Mouse (Mus musculus): ENCODE measurements around the gene Gsc2. TPM values are rescaled to one million over a fixed set of nuclear protein-coding genes. Genes with fewer than 3 reads are reported as not detected.
A peak's percentile ranks its signal among the peaks of the same experiment; 100 is the strongest.

Gsc2 gene
- polyA plus RNA-seq, 1 experiment from 2014 or later, result 2.6 TPM

GRCm38 (mm10) chr16:17936776-17937175 lies 21.9 kb upstream of the Gsc2 start:
- Histone ChIP-seq H3K4me1 (0 out of 2 replicates have a peak, but pooled peaks cover 2% of the 10 kb centered on the region), H3K9ac (no peak overlapping the region), H3K4me2 (replicated peaks) (no peak overlapping the region), H3K27me3 (peaks cover 17% of the 10 kb centered on the region), H3K9me3 (replicated peaks) (no peaks in the 10 kb centered on the region), H3K27ac (no peak overlapping the region), H3K4me3 (no peak overlapping the region), H3K36me3 (no peaks in the 10 kb centered on the region)
- 86% methylated on average over 10 of the region's 10 CpGs for WGBS
- no peak for ATAC-seq (ENCODE audit: low FRiP score)

GRCm38 (mm10) chr16:17934445-17934910 lies 19.6 kb upstream of the Gsc2 start:
- H3K36me3 ChIP-seq, result no peaks in the 10 kb centered on the region
- WGBS, result 81% methylated on average over 3 of the region's 3 CpGs

GRCm38 (mm10) chr16:17933594-17934444 lies 19.0 kb upstream of the Gsc2 start:
- Histone ChIP-seq H3K27me3 (peaks cover 17% of the 10 kb centered on the region), H3K4me1 (peaks cover 2% of the 10 kb centered on the region)
- no peak for ATAC-seq (ENCODE audit: low FRiP score)

More at GRCm38 (mm10) chr16:17934445-17934910, 19.6 kb upstream of the Gsc2 start:
- no peaks in the 10 kb centered on the region for H3K9me3 ChIP-seq (replicated peaks)
- ATAC-seq (ENCODE audit: low FRiP score), result no peak
- no peak overlapping the region for H3K4me2 ChIP-seq (replicated peaks)
- H3K4me3 ChIP-seq, result no peak overlapping the region
- peaks cover 17% of the 10 kb centered on the region for H3K27me3 ChIP-seq
- H3K9ac ChIP-seq, result no peak overlapping the region
- H3K4me1 ChIP-seq, result 0 out of 2 replicates have a peak, but pooled peaks cover 2% of the 10 kb centered on the region
- H3K27ac ChIP-seq, result no peak overlapping the region

GRCm38 (mm10) chr16:17931906-17932460 lies 17.1 kb upstream of the Gsc2 start:
- Histone ChIP-seq H3K27ac (no peak overlapping the region), H3K4me1 (peaks cover 8% of the 10 kb centered on the region), H3K4me2 (replicated peaks) (no peak overlapping the region), H3K9ac (no peak overlapping the region), H3K27me3 (peaks cover 16% of the 10 kb centered on the region), H3K36me3 (no peaks in the 10 kb centered on the region), H3K4me3 (no peak overlapping the region), H3K9me3 (replicated peaks) (no peaks in the 10 kb centered on the region)
- ATAC-seq (ENCODE audit: low FRiP score), result no peak
- WGBS, result 71% methylated on average over 5 of the region's 5 CpGs

More at GRCm38 (mm10) chr16:17933594-17934444, 19.0 kb upstream of the Gsc2 start:
- H3K9me3 ChIP-seq (replicated peaks), result no peaks in the 10 kb centered on the region
- no peak overlapping the region for H3K27ac ChIP-seq
- no peak overlapping the region for H3K4me3 ChIP-seq
- H3K4me2 ChIP-seq (replicated peaks), result no peak overlapping the region
- H3K9ac ChIP-seq, result no peak overlapping the region
- 73% methylated on average over 9 of the region's 9 CpGs for WGBS
- no peaks in the 10 kb centered on the region for H3K36me3 ChIP-seq

- H3K9me3 ChIP-seq (replicated peaks), result no peaks in the 10 kb centered on the region
- 70% methylated on average over 2 of the region's 2 CpGs for WGBS
- no peak overlapping the region for H3K27ac ChIP-seq
- no peak overlapping the region for H3K4me2 ChIP-seq (replicated peaks)
- ATAC-seq (ENCODE audit: low FRiP score), result no peak
- peaks cover 13% of the 10 kb centered on the region for H3K4me1 ChIP-seq
- no peak overlapping the region for H3K4me3 ChIP-seq
- peaks cover 14% of the 10 kb centered on the region for H3K36me3 ChIP-seq
- H3K27me3 ChIP-seq, result 0 out of 2 replicates have a peak, but pooled peaks cover 3% of the 10 kb centered on the region
- no peak overlapping the region for H3K9ac ChIP-seq
Measured at GRCm38 (mm10) chr16:17929631-17930030, 14.8 kb upstream of the Gsc2 start.

- Histone ChIP-seq H3K27me3 (0 out of 2 replicates have a peak, but pooled peaks cover 3% of the 10 kb centered on the region), H3K4me1 (peaks cover 13% of the 10 kb centered on the region), H3K27ac (peak overlapping the region; percentile 89), H3K4me2 (replicated peaks) (peak overlapping the region; percentile 92; the same call in 1 of the 2 replicates), H3K36me3 (peaks cover 14% of the 10 kb centered on the region), H3K9me3 (replicated peaks) (no peaks in the 10 kb centered on the region), H3K4me3 (no peak overlapping the region), H3K9ac (no peak overlapping the region)
- ATAC-seq (ENCODE audit: low FRiP score), result 0 out of 2 replicates have a peak, but pooled peaks have one; percentile 3
- WGBS, result 4% methylated on average over 2 of the region's 2 CpGs
Measured at GRCm38 (mm10) chr16:17929211-17929610, 14.4 kb upstream of the Gsc2 start.

- peaks cover 13% of the 10 kb centered on the region for H3K4me1 ChIP-seq
- H3K27ac ChIP-seq, result peak overlapping the region; percentile 89
- H3K9ac ChIP-seq, result peak overlapping the region; percentile 90
- peak; percentile 51 for ATAC-seq (ENCODE audit: low FRiP score)
- peaks cover 14% of the 10 kb centered on the region for H3K36me3 ChIP-seq
- peak overlapping the region; percentile 90 for H3K4me3 ChIP-seq
- WGBS, result under 1% methylated on average over 9 of the region's 9 CpGs
- H3K27me3 ChIP-seq, result 0 out of 2 replicates have a peak, but pooled peaks cover 3% of the 10 kb centered on the region
- peak overlapping the region; percentile 92 for H3K4me2 ChIP-seq (replicated peaks)
- H3K9me3 ChIP-seq (replicated peaks), result no peaks in the 10 kb centered on the region
Measured at GRCm38 (mm10) chr16:17928627-17929104, 13.8 kb upstream of the Gsc2 start.

GRCm38 (mm10) chr16:17928087-17928580 lies 13.3 kb upstream of the Gsc2 start, which contains the start of gene Slc25a1:
Gene Slc25a1, minus strand, starts transcription at chr16:17928219.
- peaks cover 14% of the 10 kb centered on the region for H3K36me3 ChIP-seq
- H3K9me3 ChIP-seq (replicated peaks), result no peaks in the 10 kb centered on the region
- peak within 1 kb of the TSS; percentile 90 for H3K9ac ChIP-seq
- no peaks in the 10 kb centered on the region for H3K27me3 ChIP-seq
- H3K4me2 ChIP-seq (replicated peaks), result peak within 1 kb of the TSS; percentile 92
- peak within 1 kb of the TSS; percentile 89 for H3K27ac ChIP-seq
- peak within 1 kb of the TSS; percentile 90 for H3K4me3 ChIP-seq
- peak; percentile 80 for ATAC-seq (ENCODE audit: low FRiP score)
- WGBS, result under 1% methylated on average over 41 of the region's 47 CpGs
- peaks cover 13% of the 10 kb centered on the region for H3K4me1 ChIP-seq

- H3K9ac ChIP-seq, result peak overlapping the region; percentile 90
- under 1% methylated on average over 72 of the region's 72 CpGs for WGBS
- H3K4me2 ChIP-seq (replicated peaks), result peak overlapping the region; percentile 92
- peak; percentile 47 for ATAC-seq (ENCODE audit: low FRiP score)
- H3K36me3 ChIP-seq, result peaks cover 14% of the 10 kb centered on the region
- H3K9me3 ChIP-seq (replicated peaks), result no peaks in the 10 kb centered on the region
- peaks cover 17% of the 10 kb centered on the region for H3K4me1 ChIP-seq
- H3K27ac ChIP-seq, result peak overlapping the region; percentile 89
- H3K27me3 ChIP-seq, result no peaks in the 10 kb centered on the region
- peak overlapping the region; percentile 90 for H3K4me3 ChIP-seq
Measured at GRCm38 (mm10) chr16:17927351-17928082, 12.7 kb upstream of the Gsc2 start.

- Histone ChIP-seq H3K9me3 (replicated peaks) (no peaks in the 10 kb centered on the region), H3K27ac (peak overlapping the region; percentile 77), H3K9ac (peak overlapping the region; percentile 92), H3K4me3 (peak overlapping the region; percentile 77), H3K4me1 (peaks cover 26% of the 10 kb centered on the region), H3K27me3 (peaks cover 27% of the 10 kb centered on the region), H3K4me2 (replicated peaks) (peak overlapping the region; percentile 98), H3K36me3 (peaks cover 14% of the 10 kb centered on the region)
- ATAC-seq (ENCODE audit: low FRiP score), result peak; percentile 29
- WGBS, result 1% methylated on average over 14 of the region's 14 CpGs
Measured at GRCm38 (mm10) chr16:17922163-17922538, 7.3 kb upstream of the Gsc2 start.

- WGBS, result 3% methylated on average over 45 of the region's 47 CpGs
- ATAC-seq (ENCODE audit: low FRiP score), result peak; percentile 94
- H3K9me3 ChIP-seq (replicated peaks), result no peaks in the 10 kb centered on the region
Measured at GRCm38 (mm10) chr16:17921325-17922162, 6.7 kb upstream of the Gsc2 start.

More at GRCm38 (mm10) chr16:17921325-17922162, 6.7 kb upstream of the Gsc2 start:
- H3K27ac ChIP-seq, result peak overlapping the region; percentile 77
- H3K4me1 ChIP-seq, result peaks cover 20% of the 10 kb centered on the region
- peak overlapping the region; percentile 77 for H3K4me3 ChIP-seq
- peaks cover 33% of the 10 kb centered on the region for H3K27me3 ChIP-seq
- H3K9ac ChIP-seq, result peak overlapping the region; percentile 92
- peak overlapping the region; percentile 98 for H3K4me2 ChIP-seq (replicated peaks)
- peaks cover 14% of the 10 kb centered on the region for H3K36me3 ChIP-seq

Measured in hindbrain, embryonic 12.5 days (tissue).